Mouse (Mus musculus) right cerebral cortex, postnatal 10 days (tissue): Measurements from ENCODE around the gene Pias1.

ENCODE experiments used
- DNase-seq, 2 experiments: peaks; one replicate each; pipeline ENCODE4 v3.0.0; 2021; ENCODE audit warnings: low spot score in 2 of 2

The Pias1 gene

DNA sequence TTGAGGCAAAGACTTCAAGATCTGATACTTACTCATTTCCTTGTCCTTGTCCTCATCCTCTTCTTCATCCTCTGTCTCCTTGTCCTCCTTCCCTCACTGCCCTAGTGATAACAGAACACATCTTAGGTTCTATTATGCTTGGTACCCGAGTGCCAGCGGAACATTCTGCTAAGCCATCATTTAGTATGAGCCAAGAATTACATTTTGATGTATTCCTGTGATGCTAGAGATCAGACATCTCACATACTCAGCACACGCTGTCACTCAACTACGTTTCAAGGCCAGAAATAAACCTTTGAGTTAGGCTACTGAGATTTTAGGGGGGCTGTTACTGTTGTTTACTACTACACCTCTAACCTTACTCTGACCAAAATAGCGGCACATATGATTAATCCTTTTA lies at the start of gene Pias1:
Pias1 (minus strand) TSS at position 101 of the 400 bp plus-strand sequence.
- DNase-seq, result no peak

DNA sequence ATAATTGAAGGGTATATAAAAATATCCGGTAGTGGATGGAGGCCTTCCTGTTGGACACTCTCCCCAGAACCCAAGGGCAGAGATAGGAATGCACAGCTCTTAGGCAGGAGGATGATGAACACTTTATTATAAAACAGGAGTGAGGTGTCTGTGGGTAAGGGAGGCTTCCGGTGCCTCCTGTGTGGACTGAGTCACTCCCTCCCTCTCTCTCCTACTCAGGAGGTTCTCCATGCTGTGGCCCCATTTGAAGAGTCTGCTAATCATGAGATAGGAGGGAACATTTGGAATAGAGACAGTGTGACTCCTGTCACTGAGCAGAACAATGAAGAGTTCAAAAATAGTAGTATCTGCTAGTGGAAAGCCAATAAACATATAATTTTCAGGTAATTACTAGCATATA lies 47.7 kb upstream of the Pias1 start:
- DNase-seq, result no peak

DNA sequence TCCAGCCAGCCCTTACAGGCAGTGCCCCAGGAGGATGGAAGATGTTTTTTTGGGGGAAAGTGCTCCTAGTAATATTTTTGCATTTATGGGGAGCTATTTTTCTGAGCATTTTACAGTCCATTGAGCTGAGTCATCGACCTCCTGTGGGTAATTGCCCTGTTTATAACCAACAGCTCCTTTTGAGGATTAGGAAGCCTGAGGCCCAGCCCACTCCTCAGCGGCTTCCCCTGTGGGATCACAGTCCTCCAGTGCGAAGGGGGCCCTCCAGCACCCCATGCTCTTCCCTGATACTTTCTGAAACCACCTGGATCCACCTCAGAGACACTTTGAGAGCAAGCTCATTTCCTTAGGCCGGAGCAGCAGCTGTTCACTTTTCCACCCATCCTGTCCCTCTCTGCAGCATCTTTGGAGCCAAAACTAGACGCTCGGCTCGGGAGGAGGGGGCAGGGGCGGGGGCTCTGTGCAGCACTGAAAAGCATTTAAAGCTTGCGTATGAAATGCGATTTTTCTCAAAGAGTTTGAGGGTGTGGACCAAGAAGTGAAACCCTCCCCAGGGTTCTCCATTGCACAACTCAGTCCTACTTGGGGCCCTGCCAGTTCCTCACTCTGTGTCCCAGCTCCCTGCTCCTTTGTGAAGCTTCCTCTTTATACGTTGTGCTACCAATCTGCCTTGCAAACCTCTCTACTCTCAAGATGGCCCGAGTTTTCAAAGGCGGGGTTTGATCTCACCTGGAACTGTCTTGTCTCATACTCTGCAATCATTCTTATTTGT lies 43.5 kb upstream of the Pias1 start:
- DNase-seq, result peak; percentile 53 to 58

DNA sequence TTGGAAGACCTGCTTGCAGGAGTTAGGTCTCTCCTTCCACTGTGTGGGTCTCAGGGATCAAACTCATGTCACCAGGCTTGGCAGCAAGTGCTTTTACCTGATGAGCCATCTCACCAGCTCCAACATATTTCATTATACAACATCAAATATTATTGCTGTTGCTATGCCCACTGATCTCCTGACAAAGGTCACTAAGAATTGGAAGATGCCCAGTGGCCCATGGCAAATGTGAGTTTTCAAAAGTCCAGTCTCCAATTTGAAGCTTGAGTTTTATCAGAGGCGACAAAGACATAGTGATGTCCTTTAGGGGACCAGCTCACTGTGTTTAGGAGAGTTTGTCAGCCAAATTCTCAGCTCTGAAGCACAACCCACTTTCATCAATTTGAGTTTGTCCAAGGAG lies 34.8 kb upstream of the Pias1 start:
- DNase-seq, result no peak

DNA sequence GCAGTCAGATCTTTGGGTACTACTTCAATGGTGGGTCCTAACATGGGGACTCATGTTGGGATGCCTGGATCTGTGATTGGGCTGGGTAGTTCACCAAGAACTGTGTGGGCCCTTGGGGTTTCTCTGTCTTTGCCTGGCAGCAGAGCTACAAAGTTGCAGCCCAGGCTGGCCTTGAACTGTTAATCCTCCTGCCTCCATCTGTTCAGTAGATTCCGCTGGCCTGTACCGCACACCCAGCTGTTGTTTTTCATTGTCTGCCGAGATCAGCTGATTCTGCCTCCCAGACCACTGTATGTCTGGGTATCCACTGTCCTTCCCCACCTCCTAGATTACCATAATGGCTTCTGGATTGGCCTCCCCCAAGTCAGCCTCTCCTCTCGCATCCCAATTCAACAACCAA lies 19.6 kb upstream of the Pias1 start:
- no peak for DNase-seq

DNA sequence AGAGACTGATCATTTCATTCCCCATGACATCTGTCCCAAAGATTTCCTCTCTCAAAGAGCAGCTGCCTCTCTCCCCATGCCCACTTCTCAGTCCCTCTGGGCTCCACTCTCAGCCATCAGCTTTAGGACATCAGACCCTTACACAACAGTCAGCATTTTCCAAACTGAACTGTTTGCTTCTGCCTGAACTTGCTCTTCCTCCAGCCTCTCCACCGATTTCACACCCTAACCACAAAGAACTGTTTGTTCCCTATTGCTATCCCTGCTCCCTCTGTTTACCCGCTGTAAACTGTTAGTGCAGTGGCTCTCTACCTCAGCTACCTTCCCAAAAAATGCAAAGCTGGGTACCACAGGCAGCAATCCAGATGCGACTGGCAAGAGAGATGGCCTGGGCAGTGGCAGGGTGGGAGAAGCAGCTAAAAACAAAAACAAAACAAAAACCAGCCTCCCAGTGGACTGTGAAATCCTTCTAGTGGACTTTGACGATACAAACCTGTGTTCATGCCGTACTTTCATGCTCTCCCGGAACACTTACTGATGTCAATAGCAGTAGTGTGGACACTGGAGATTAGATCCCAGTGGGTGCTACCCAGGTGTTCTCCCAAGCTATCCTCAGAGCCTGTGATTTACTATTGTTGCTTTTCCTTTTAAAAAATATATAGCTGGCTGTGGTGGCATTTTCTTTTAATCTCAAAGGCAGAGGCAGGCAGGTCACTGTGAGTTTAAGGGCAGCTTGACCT lies 18.5 kb upstream of the Pias1 start:
- DNase-seq, result no peak

DNA sequence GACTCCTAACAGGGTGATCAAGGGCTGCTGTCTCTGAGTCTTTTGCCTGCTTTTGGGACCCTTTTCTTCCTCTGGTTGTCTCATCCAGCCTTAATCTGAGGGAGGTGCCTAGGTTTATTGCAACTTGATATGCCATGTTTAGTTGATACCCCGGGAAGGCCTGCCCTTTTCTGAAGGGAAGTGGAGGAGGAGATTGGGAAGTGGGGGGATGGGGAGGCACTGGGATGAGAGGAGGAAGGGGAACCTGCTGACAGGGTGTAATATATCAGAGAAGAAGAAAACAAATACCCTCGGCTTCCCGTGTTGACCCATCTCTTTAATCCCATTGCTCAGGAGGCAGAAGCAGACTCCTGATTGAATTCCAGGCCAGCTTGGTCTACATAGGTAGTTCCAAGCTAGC lies 10.8 kb upstream of the Pias1 start:
- DNase-seq, result no peak

DNA sequence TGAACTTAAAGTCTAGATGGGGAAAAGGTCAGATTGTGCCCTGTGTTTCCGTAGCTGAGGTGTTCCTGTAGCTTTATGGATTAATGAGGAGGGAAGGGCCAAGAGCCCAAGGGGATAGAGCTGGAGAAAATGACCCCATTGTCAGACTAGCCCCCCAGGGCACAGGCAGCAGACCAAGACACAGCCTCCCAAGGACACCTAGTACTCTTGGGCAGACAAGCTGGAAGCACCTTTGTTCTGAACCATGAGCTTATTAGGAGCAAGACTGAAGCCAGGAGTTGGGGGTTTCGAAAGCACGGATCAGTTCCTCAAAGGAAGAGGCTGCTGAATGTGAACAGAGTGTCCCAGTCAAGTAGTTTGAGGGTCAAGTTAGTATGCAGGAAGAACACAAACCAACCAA lies 9.9 kb upstream of the Pias1 start:
- DNase-seq, result no peak

DNA sequence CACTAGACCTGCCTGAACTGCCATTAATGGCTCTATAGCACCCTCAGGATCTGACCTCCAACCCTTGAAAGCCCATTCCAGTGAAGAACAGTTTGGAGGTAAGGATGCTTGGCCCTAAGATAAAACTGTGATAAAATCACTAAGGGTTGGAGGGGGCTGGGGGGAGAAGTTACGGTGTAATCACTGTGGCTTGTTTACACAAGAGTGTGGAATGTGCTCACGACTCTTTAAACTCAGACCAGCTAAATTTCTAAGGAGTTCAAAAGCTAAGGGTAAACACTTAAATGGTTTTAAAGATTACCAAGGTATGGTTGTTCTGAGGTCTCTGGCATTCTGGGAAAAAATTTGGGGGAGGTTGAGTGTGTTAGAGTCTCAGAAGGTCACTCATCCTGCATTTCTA lies 7.5 kb upstream of the Pias1 start:
- no peak for DNase-seq

DNA sequence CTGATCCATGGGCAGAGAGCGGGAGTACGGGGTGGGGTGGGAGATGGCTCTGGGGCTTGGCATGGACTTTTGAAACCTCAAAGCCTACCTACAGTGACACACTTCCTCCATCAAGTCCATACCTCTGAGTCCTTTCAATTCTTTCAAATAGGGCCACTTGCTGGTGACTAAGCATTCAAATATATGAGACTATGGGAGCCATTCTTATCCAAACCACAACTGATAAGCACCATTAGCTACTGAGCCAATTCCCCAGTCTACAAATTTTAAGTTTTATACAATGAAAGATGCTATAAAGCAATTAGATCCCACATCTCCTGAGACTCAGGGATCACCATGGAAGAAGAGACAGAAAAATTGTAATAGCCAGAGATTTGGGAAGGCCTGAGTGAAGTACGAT lies 2.4 kb upstream of the Pias1 start:
- DNase-seq, result no peak

DNA sequence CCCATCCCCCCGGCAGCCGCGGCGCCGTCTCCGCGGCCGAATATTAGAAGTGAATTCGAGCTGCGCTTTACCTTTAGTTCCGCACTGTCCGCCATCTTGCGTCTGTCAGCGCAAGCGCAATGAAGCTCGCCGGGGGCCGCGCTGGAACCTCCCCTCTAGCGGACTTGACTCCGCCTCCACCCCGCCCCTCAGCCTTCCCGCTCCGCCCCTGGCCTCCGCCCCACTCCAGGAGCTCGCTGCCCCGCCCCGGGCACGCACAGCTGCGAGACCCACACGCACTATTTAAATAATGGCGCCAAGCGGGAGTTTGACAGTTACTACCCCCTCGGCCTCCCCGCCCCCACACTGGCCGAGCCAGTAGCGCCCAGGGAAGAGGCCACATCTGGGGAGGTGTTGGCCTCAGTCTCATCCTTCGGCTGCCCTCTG lies 6.9 kb downstream of the Pias1 start:
- peak; percentile 98 for DNase-seq

DNA sequence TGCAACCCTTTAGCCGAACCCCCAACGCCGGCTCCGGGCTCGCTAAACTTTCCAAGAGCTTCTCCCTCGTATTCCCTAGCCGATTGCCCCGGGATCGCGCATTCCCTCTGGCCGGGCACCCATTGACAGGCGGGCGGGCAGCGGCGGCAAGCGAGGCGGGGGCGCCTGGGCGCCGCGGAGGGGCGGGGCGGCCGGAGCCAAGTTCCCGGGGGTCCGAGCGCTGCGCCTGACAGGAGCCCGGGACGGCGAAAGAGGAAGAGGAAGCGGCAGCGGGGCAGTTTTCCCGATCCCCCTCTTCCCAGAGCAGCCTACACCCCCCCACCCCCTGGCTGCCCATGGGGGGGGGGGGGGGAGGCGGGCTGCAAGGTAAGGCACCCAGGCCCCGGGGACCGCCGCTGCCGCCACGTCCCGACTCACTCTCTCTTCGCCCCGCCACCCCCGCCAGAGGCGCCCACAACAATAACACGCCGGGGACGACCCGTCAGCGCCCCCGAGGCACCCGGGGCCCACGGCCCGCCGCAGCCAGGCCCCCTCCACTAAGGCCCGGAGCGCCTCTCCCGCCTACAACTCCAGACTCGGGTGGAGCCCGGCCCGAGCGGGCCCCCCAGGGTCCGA lies 7.5 kb downstream of the Pias1 start:
- DNase-seq, result peak in 1 of 2 experiments; percentile 43

DNA sequence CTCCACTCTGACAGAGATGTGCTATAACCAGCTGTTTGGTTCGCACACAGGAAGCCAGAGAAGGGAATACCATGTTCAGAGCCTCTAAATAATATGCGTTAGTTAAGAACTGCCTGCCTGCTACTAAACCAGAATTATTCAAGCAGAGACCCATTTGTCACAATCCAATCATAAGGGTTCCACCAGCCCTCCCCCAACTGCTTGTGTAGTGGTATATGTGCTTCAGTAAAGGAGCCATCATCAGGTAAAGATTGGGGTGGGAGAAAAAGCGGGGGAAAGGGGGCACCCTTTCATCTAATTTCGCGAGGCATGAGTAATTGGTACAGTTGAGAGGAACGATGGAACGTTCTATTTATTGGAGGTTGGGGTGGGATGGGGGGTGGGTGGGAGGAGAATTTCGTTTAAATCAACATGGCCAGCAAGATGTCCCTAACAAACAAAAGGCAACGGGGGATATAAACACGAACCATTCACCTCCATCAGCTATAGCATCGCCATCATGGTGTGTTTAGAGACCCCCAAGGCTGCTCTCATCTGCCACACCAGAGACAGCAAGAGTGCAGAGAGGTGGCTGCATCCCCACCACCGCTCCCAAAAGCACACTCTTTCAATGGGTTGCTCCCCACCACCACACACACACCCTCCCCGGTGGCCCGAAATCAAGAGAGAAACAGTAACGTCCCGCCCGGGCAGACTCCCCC lies 8.1 kb downstream of the Pias1 start:
- peak in 1 of 2 experiments; percentile 46 for DNase-seq

DNA sequence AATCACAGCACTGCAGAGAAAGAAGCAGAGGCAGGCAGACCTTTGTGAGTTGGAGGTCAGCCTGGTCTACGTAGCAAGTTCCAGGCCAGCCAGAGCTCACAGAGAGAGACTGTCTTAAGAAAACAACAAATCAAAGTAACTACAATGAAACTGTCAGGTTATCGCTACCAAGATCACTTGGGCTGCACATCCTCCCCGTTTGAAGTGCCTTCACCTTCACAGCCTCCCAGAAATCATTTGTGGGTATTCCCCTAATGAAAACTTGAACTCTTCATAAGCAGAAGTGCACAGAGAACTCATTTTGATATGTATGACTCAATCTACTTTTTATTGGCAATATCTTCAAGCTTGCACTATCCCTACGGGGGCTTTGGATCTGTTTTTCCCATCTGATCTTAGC lies 10.6 kb downstream of the Pias1 start:
- no peak for DNase-seq

DNA sequence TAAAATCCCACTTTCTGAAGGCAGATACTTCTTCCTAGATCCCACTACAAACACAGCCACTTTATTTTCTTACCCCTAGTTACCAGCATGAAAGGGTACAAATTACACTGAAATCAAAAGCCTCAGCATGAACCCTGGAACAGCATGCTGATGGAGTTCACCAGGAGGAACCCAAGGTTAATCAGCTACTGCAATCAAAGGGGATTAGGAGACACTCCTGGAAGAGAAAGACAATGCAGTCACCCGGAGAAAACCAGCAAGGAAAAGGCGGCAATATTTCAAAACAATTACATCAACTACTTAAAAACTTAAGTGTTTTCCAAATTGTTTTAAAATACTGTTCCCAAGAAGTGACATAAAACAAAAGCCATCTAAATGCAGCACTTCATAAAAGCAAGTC lies 11.9 kb downstream of the Pias1 start:
- DNase-seq, result no peak

DNA sequence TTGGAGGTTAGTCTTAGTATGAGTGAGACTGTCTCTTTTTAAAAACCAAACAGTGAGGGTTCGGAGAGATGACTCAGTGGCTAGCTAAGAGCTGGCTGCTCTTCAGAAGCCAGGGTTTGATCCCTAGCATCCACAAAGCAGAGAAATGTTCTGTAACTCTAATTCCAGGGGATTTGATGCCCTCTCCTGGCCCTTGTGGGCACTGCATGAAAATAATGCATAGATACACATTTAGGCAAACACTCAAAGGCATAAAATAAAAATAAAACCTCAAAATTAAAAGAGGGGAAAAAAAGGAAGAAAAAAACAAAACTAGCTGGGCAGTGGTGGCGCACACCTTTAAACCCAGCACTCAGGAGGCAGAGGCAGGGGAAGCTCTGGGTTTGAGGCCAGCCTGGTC lies 13.3 kb downstream of the Pias1 start:
- no peak for DNase-seq

DNA sequence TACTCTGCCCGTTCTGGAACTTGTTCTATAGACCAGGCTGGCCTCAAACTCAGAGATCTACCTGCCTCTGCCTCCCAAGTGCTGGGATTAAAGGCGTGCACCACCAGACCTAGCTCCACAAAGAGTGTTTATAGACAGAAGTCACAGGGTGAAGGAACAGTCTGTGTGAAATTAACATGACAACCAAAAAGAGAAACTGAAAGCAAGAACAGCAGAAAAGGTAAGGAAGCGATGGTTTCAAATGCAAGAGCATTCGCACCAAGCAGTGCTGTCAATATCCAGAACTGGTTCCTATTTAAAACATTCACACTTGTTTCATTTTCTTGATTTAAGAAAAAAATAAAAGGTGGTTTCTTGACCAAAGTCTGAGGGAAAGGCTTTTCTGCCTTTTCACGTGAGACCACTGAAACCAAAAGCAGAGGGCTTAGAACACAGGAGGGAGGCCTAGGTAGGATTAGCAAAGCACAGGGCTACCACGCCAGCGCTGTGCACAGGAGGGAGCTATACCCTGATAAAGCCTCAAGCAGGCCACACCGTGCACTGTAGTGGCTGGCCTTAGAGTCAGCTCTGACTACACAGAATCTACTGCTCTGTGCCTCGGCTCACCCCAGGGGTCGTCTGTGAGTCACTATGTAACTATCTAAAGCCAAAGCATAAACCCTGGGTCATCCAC lies 15.5 kb downstream of the Pias1 start:
- peak in 1 of 2 experiments; percentile 26 for DNase-seq

DNA sequence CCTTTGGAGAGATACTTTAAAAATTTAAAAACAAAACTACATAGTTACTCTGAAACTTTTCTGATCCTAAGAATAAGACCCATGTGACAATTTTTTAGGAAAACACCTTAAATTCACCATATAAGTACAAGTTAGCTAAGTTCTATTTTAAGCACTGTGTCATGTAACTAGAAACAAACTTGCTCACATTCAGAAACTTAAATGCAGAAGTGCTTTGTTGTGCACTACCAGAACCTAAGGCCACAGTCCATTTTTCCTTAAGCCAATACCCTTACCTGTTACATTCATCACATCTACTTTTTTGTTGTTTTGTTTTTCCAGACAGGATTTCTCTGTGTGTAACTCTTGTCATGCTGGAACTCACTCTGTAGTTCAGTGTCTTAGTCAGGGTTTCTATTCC lies 17.4 kb downstream of the Pias1 start:
- no peak for DNase-seq

DNA sequence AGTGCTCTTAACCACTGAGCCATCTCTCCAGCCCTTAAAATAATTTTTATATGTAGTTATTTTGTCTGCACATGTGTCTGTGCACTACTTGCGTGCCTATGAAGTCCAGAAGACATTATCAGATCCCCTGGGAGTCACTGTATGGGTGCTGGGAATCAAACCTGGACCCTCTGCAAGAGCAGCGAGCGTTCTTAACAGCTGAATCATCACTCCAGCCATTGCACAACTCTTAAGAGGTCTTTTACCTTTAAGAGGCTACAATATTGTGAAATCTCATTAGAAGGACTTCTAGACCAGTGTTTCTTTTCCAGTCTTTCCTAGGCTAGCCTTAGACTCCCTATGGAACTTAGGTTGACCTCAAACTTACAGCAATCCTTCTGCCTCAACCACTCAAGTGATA lies 21.7 kb downstream of the Pias1 start:
- DNase-seq, result no peak

DNA sequence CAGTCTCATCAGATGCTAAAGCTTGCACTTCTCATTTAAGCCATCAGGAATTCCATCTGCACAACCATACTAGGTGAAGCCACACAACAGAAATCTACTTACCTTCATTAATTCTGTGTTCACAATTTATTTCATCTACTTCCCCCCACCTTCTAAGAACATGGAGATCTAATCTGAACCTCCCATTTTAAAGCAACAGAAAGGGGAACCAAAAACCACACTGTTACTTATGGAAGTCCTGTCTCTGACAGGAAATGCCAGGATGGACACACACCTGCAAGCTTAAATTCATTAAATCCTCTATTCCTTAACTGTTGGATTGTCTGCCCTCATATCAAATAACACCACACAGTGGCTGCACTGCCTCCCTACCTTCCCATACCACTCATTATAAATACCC lies 35.0 kb downstream of the Pias1 start:
- DNase-seq, result no peak

DNA sequence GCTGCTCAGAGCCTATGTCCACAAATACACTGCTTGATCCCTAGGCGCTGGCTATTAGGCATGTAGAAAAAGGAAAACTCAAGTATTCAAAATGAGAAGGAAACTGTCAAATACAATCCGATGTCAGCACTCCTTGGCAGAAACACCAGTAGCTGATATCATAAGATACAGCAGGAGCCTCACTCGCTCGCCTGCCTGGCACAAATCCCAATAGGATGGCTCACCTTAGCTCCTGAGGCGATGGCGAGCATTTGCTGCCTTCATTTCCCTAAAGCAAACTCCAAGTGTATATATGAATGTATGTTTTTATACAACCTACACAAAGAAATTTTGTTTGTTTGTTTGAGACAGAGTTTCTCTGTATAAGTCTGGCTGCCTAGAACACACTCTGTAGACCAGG lies 42.4 kb downstream of the Pias1 start:
- DNase-seq, result no peak

DNA sequence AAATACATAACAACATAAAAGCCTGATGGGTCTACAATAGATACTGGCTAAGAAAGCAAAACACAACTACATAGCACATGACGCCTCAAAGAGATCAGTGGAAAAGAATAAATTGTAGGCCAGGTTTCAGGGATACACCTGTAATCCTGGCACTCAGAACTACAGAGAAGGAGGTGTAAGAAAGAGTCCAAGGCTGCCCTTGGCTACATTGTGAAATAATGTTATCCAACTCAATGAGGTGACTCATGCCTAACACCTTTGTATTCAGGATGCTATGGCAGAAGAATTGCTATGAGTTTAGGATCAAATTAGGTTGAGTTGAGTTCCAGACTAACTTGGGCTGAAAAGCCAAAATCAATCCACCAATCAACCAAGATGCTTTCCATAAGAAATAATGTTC lies 43.7 kb downstream of the Pias1 start:
- no peak for DNase-seq
